Mouse (Mus musculus) heart, postnatal 0 days (tissue): ENCODE data around the gene Cggbp1. TPM values are rescaled to one million over a fixed set of nuclear protein-coding genes. Genes with fewer than 3 reads are reported as not detected.
"Not testable (repeated sequence)": the region's sequence is repeated elsewhere in the genome, so short reads cannot be mapped to it uniquely, and the experiment has no call there.

Source experiments
- ATAC-seq: fragments of 200-750 bp; cut with Nextera tagmentation; 2 replicates; pipeline ENCODE4 v1.8.0; 2017; ENCODE audit warnings: low read depth, moderate number of reproducible peaks, moderate library complexity; ENCODE audit not compliant: insufficient read depth
- DNase-seq: peaks from one replicate; pipeline ENCODE4 v3.0.0-alpha.2; 2016; ENCODE audit warnings: low spot score
- H3K27ac ChIP-seq: fragments of 300-500 bp; sonication (generic); 2 replicates; pipeline ENCODE4 v1.5.1; 2014; ENCODE audit warnings: low read depth, mild to moderate bottlenecking
- H3K27me3 ChIP-seq: fragments of 300-500 bp; sonication (generic); 2 replicates; pipeline ENCODE4 v1.6.1; 2014; ENCODE audit warnings: low read length, mixed read lengths; ENCODE audit not compliant: control insufficient read depth, insufficient read depth
- H3K36me3 ChIP-seq: fragments of 300-500 bp; sonication (generic); replicated peaks from 2 replicates; pipeline ENCODE4 v1.6.1; 2014; ENCODE audit warnings: low read length, mixed read lengths; ENCODE audit not compliant: control insufficient read depth, insufficient read depth
- H3K4me1 ChIP-seq: fragments of 300-500 bp; sonication (generic); 2 replicates; pipeline ENCODE4 v1.6.1; 2014; ENCODE audit warnings: antibody characterized with exemption; ENCODE audit not compliant: control insufficient read depth, insufficient read depth
- H3K4me2 ChIP-seq: fragments of 300-500 bp; sonication (generic); 2 replicates; pipeline ENCODE4 v1.6.1; 2014; ENCODE audit warnings: low read depth, mild to moderate bottlenecking, low read length, moderate library complexity
- H3K4me3 ChIP-seq: fragments of 300-500 bp; sonication (generic); 2 replicates; pipeline ENCODE4 v1.5.1; 2014; ENCODE audit warnings: low read depth, low read length
- H3K9ac ChIP-seq: fragments of 300-500 bp; sonication (generic); replicated peaks from 2 replicates; pipeline ENCODE4 v1.6.1; 2014; ENCODE audit warnings: low read depth, low read length, mixed read lengths
- H3K9me3 ChIP-seq: fragments of 300-500 bp; sonication (generic); replicated peaks from 2 replicates; pipeline ENCODE4 v1.6.1; 2016; ENCODE audit warnings: low read length; ENCODE audit not compliant: control insufficient read depth
- CTCF ChIP-seq: IDR thresholded peaks from 2 replicates; pipeline ENCODE4 v1.5.1; 2016; ENCODE audit warnings: antibody characterized with exemption, control low read depth, low read depth
- EP300 ChIP-seq: IDR thresholded peaks from 2 replicates; pipeline ENCODE4 v1.6.1; 2016; ENCODE audit warnings: antibody characterized with exemption, low read depth
- WGBS: fragments of 180-500 bp; shearing (Covaris S2); extraction: QIAGEN DNeasy Blood & Tissue Kit; methylation state at CpG from one replicate; pipeline ENCODE4 v1.1.7; 2014; 5-methylcytosine and 5-hydroxymethylcytosine counted together
- polyA plus RNA-seq: library from polyadenylated mRNA; unstranded; fragments of >200 nt; fragmentation: Nextera tagmentation; extraction: Ambion mirVana; gene quantifications from 2 replicates; pipeline ENCODE4 v1.2.1, GENCODE M21; 2015
- total RNA-seq: library from RNA; depleted of rRNA; stranded (reverse); fragments of >200 nt; gene quantifications from 2 replicates; pipeline ENCODE4 v1.2.3, GENCODE M21; 2014; ENCODE audit warnings: low replicate concordance

Cggbp1 gene
- total and polyA plus RNA-seq, 2 experiments from 2014 or later = 29.5 to 29.6 TPM

DNA sequence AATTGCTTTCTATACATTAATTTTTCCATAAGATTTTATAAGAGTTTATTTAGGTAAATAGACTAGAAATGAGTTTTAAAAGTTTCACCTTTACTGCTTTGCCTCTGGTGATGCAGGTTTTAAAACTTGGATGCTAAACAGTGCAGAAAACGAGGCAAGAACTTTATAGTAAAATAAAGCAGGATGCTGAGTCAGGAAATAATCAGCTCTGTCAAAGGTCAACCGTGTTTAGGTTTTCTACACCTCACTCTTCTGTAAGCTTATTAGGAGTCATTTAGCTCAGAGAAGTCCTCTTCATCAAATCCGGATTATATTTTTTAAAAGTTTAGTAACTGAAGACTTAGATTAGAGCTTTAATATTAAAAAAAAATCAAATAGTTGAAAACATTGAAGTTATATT is 5.2 kb downstream of the Cggbp1 start:
- H3K4me3 ChIP-seq = no peak overlapping the region
- H3K9ac ChIP-seq = no peak overlapping the region
- ATAC-seq (no peak), DNase-seq (no peak)
- no peaks in the 10 kb centered on the region for H3K9me3 ChIP-seq
- H3K27ac ChIP-seq = no peak overlapping the region
- peaks cover 20% of the 10 kb centered on the region for H3K36me3 ChIP-seq
- peaks cover 6% of the 10 kb centered on the region for H3K4me1 ChIP-seq
- TF ChIP-seq CTCF = no peak
- H3K4me2 ChIP-seq = no peak overlapping the region
- H3K27me3 ChIP-seq = no peaks in the 10 kb centered on the region
- 85% methylated on average over 3 of the region's 3 CpGs for WGBS

DNA sequence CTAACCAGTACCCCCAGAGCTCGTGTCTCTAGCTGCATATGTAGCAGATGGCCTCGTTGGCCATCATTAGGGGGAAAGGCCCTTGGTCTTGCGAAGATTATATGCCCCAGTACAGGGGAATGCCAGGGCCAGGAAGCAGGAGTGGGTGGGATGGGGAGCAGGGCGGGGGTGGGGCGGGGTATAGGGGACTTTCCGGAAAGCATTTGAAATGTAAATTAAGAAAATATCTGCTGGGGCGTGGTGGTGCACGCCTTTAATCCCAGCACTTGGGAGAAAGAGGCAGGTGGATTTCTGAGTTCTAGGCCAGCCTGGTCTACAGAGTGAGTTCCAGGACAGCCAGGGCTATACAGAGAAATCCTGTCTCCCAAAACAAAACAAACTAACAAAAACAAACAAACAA is 14.0 kb downstream of the Cggbp1 start:
- WGBS = 78% methylated on average over 8 of the region's 8 CpGs
- not testable (repeated sequence) for H3K27me3 ChIP-seq, H3K27ac ChIP-seq, H3K36me3 ChIP-seq, DNase-seq, H3K4me2 ChIP-seq, H3K4me3 ChIP-seq, H3K9ac ChIP-seq, H3K9me3 ChIP-seq, ATAC-seq, H3K4me1 ChIP-seq

DNA sequence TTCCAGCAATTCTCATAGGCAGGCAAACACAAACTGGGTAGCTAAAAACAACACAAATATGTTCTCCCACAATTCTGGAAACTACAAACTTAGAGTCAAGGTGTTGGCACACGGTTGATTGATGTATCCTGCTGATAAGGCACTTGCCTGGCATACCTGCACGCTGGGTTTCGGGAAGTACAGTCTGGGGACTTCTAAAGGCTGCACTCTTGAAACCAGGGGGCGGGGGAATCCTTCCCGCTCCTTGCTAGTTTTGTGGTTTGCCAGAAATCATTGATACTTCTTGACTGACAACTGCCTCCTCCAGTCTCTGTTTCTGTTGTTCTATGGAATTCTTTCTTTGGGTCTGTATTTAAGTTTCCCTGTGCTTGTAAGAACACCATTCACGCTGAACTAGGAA is 16.8 kb downstream of the Cggbp1 start:
- H3K27ac ChIP-seq = no peak overlapping the region
- 59% methylated on average over 6 of the region's 6 CpGs for WGBS
- no peaks in the 10 kb centered on the region for H3K27me3 ChIP-seq
- DNase-seq (no peak), ATAC-seq (no peak)
- no peak overlapping the region for H3K4me3 ChIP-seq
- no peaks in the 10 kb centered on the region for H3K4me1 ChIP-seq
- TF ChIP-seq EP300 = no peak
- TF ChIP-seq CTCF = no peak
- H3K9me3 ChIP-seq = no peaks in the 10 kb centered on the region
- no peak overlapping the region for H3K4me2 ChIP-seq
- no peaks in the 10 kb centered on the region for H3K36me3 ChIP-seq
- no peak overlapping the region for H3K9ac ChIP-seq

DNA sequence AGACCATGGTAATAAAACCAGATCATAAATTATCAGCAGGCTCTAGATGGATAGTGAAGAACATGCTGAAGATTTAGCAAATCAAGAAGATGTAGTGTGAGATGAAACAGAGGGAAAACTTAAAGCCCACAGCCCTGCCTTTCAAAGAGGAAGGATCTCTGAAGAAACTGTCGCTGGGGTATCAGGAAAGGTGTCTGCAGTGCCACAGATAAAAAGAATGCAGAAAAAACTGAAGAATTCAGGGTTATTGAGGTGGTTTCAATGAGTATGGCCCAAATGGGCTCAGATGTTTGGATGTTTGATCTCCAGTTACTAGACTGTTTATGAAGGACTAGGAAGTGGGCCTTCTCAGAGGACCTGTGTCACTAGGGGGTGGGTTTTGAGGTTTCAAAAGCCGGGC is 17.8 kb downstream of the Cggbp1 start:
- DNase-seq (no peak), ATAC-seq (no peak)
- no peaks in the 10 kb centered on the region for H3K9me3 ChIP-seq
- no peak overlapping the region for H3K27ac ChIP-seq
- no peaks in the 10 kb centered on the region for H3K27me3 ChIP-seq
- no peaks in the 10 kb centered on the region for H3K4me1 ChIP-seq
- no peak overlapping the region for H3K4me3 ChIP-seq
- no peak overlapping the region for H3K9ac ChIP-seq
- no peak overlapping the region for H3K4me2 ChIP-seq
- no peaks in the 10 kb centered on the region for H3K36me3 ChIP-seq
- TF ChIP-seq EP300 = no peak
- TF ChIP-seq CTCF = no peak
- 73% methylated on average over 2 of the region's 2 CpGs for WGBS

DNA sequence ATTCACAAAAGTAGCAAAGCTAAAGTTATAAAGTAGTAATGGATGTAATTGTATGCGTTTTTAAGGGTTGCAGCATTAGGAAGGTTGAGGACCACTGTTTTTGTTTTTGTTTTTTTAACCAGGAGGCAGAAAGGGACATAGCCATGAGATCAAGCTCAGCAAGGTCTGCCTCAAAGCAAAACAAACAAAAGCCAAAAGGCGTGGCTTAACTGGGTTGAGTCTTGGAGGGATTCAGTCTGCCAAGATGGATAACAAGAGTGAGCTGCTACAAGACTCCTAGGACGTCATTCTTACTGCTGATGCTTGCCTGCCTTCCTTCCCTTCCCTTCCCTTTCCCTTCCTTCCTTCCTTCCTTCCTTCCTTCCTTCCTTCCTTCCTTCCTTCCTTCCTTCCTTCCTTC is 20.5 kb downstream of the Cggbp1 start:
- TF ChIP-seq EP300 (no peak), CTCF (no peak)
- Histone ChIP-seq H3K4me1 (no peaks in the 10 kb centered on the region), H3K4me2 (no peak overlapping the region), H3K36me3 (no peaks in the 10 kb centered on the region), H3K9me3 (no peaks in the 10 kb centered on the region), H3K27me3 (no peaks in the 10 kb centered on the region), H3K4me3 (no peak overlapping the region), H3K9ac (no peak overlapping the region), H3K27ac (no peak overlapping the region)
- no peak for ATAC-seq
- DNase-seq = no peak
- WGBS = 27% methylated on average over 3 of the region's 3 CpGs

DNA sequence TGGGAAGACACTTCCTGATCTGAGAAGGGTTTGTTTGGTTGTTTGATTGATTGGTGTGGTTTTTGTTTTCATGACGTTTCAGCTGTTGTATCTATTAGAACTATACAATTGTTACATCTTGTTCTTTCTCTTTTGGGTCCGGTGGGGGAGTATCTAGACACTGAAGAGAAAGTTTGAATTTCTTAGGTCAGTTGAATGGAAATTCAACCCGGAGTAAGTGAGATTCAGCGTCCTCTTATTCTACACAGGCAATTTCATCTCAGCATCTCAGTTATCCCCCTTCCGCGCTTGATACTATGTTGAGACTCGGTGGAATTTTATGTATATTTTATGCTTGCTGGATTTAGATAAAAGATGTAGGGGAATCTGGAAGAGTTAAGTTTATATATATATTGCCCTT is 21.0 kb downstream of the Cggbp1 start:
- Histone ChIP-seq H3K4me1 (no peaks in the 10 kb centered on the region), H3K27ac (no peak overlapping the region), H3K27me3 (no peaks in the 10 kb centered on the region), H3K9ac (peak overlapping the region; percentile 45), H3K36me3 (no peaks in the 10 kb centered on the region), H3K4me2 (peak overlapping the region; percentile 71), H3K4me3 (peak overlapping the region; percentile 92), H3K9me3 (no peaks in the 10 kb centered on the region)
- DNase-seq (peak; percentile 18), ATAC-seq (no peak)
- TF ChIP-seq CTCF (no peak), EP300 (no peak)
- 8% methylated on average over 7 of the region's 7 CpGs for WGBS
